Mouse (Mus musculus) stomach, postnatal 0 days (tissue): ENCODE results near the gene Dab1. TPM values are rescaled to one million over a fixed set of nuclear protein-coding genes. Genes with fewer than 3 reads are reported as not detected.

ENCODE experiments used
- ATAC-seq: fragments of 200-750 bp; cut with Nextera tagmentation; 2 replicates; pipeline ENCODE4 v1.8.0; 2017; ENCODE audit not compliant: low FRiP score, low TSS enrichment
- DNase-seq: peaks from one replicate; pipeline ENCODE4 v3.0.0-alpha.2; 2016; ENCODE audit warnings: low spot score
- H3K27ac ChIP-seq: fragments of 300-500 bp; sonication (generic); replicated peaks from 2 replicates; pipeline ENCODE4 v1.5.1; 2014; ENCODE audit warnings: mild to moderate bottlenecking, control low read depth
- H3K27me3 ChIP-seq: fragments of 300-500 bp; sonication (generic); 2 replicates; pipeline ENCODE4 v1.6.1; 2014; ENCODE audit warnings: low read length; ENCODE audit not compliant: control insufficient read depth, insufficient read depth
- H3K36me3 ChIP-seq: fragments of 300-500 bp; sonication (generic); 2 replicates; pipeline ENCODE4 v1.6.1; 2014; ENCODE audit warnings: low read length, mixed read lengths; ENCODE audit not compliant: control insufficient read depth, insufficient read depth
- H3K4me1 ChIP-seq: fragments of 300-500 bp; sonication (generic); replicated peaks from 2 replicates; pipeline ENCODE4 v1.6.1; 2014; ENCODE audit warnings: antibody characterized with exemption; ENCODE audit not compliant: control insufficient read depth, insufficient read depth
- H3K4me2 ChIP-seq: fragments of 300-500 bp; sonication (generic); replicated peaks from 2 replicates; pipeline ENCODE4 v1.6.1; 2014; ENCODE audit warnings: low read depth, mild to moderate bottlenecking, control low read depth, moderate library complexity
- H3K4me3 ChIP-seq: fragments of 300-500 bp; sonication (generic); 2 replicates; pipeline ENCODE4 v1.5.1; 2014; ENCODE audit warnings: low read depth, low read length, control low read depth
- H3K9ac ChIP-seq: fragments of 300-500 bp; sonication (generic); 2 replicates; pipeline ENCODE4 v1.6.1; 2014; ENCODE audit warnings: mild to moderate bottlenecking, low read length, control low read depth, mixed read lengths
- H3K9me3 ChIP-seq: fragments of 300-500 bp; sonication (generic); 2 replicates; pipeline ENCODE4 v1.6.1; 2016; ENCODE audit warnings: low read length; ENCODE audit not compliant: control insufficient read depth
- CTCF ChIP-seq: IDR thresholded peaks from 2 replicates; pipeline ENCODE4 v1.5.1; 2016; ENCODE audit warnings: antibody characterized with exemption, low read depth, mild to moderate bottlenecking, moderate library complexity
- EP300 ChIP-seq: optimal IDR thresholded peaks from 2 replicates; pipeline ENCODE3; 2016; ENCODE audit warnings: antibody characterized with exemption
- WGBS: fragments of 180-500 bp; shearing (Covaris S2); extraction: QIAGEN DNeasy Blood & Tissue Kit; methylation state at CpG from one replicate; pipeline ENCODE4 v1.1.7; 2014; 5-methylcytosine and 5-hydroxymethylcytosine counted together
- polyA plus RNA-seq: library from polyadenylated mRNA; unstranded; fragments of >200 nt; fragmentation: Nextera tagmentation; extraction: Ambion mirVana; gene quantifications from 2 replicates; pipeline ENCODE4 v1.2.1, GENCODE M21; 2015

Dab1 gene
- polyA plus RNA-seq, 1 experiment from 2014 or later, result 7.4 TPM

DNA sequence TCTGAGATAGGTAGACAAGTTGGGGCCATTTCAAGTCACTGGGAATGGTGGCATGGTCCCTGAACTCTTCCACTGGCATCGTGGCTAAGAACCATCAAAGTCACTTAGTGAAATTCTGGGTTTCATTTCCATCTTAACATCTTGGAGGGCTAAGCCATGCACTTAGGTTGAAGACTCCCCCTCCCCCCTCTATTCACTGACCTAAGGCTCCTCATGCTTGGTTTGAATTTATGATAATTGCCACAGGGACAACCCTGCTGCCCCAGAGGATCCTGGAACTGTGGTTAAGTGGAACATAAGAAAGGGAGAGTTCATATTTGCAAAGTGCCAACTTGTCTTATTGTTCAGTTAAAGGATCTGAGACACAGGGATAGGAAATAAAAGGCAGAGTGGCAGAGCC, 375.2 kb downstream of the Dab1 start:
- no peak overlapping the region for H3K4me3 ChIP-seq
- DNase-seq (no peak), ATAC-seq (no peak)
- no peaks in the 10 kb centered on the region for H3K27me3 ChIP-seq
- WGBS, result 83% methylated on average over 1 of the region's 1 CpGs
- H3K9me3 ChIP-seq, result no peaks in the 10 kb centered on the region
- H3K36me3 ChIP-seq, result no peaks in the 10 kb centered on the region
- H3K9ac ChIP-seq, result no peak overlapping the region
- H3K4me1 ChIP-seq, result no peaks in the 10 kb centered on the region
- TF ChIP-seq EP300 (no peak), CTCF (no peak)
- H3K4me2 ChIP-seq, result no peak overlapping the region
- no peak overlapping the region for H3K27ac ChIP-seq

DNA sequence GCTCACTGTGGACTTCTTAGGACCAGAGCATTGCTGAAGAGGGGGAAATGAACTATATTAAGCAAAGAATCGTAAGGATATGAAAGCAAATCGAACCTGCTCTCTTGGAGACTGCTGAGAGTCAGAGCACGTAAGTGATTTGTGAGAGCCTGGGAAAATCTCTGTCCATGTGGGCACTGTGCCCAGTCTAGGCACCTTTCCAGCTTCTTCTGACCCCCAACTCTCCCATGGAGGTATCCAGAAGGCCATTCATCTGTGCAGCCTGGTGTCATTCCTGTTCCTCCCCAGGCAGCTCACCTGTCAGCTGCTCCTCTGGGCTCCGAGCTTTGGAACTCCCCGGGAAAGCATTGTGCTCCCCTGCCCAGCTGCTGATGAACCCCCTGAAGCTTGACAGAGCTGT, 389.2 kb downstream of the Dab1 start:
- Histone ChIP-seq H3K4me2 (no peak overlapping the region), H3K27ac (no peak overlapping the region), H3K36me3 (no peaks in the 10 kb centered on the region), H3K4me3 (no peak overlapping the region), H3K9me3 (no peaks in the 10 kb centered on the region), H3K27me3 (no peaks in the 10 kb centered on the region), H3K4me1 (no peaks in the 10 kb centered on the region), H3K9ac (no peak overlapping the region)
- ATAC-seq (no peak), DNase-seq (no peak)
- 54% methylated on average over 5 of the region's 5 CpGs for WGBS
- no peak for TF ChIP-seq EP300
- TF ChIP-seq CTCF, result no peak

DNA sequence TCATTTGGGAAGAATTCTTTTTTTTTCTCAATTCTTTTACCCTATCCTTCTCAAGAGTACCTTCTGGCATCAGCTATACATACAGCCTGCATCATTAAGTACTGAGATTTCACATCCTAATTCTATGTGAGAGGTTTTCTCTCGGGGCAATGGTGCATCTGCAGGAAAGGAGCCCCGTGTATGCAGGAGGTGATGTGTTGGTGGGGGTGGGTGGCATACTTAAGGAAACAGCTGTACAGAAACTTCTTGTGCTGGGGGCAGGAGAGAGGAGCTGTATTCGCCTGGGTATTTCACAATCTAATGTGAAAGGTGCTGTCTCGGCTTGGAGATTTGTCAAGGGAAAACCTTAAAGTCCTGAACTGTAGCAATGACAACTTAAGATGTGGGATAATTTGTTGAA, 392.5 kb downstream of the Dab1 start:
- ATAC-seq (no peak), DNase-seq (no peak)
- Histone ChIP-seq H3K4me2 (no peak overlapping the region), H3K4me3 (no peak overlapping the region), H3K9me3 (no peaks in the 10 kb centered on the region), H3K36me3 (no peaks in the 10 kb centered on the region), H3K27me3 (no peaks in the 10 kb centered on the region), H3K9ac (no peak overlapping the region), H3K4me1 (no peaks in the 10 kb centered on the region), H3K27ac (no peak overlapping the region)
- WGBS, result 61% methylated on average over 4 of the region's 4 CpGs
- TF ChIP-seq CTCF, result no peak
- TF ChIP-seq EP300, result no peak

DNA sequence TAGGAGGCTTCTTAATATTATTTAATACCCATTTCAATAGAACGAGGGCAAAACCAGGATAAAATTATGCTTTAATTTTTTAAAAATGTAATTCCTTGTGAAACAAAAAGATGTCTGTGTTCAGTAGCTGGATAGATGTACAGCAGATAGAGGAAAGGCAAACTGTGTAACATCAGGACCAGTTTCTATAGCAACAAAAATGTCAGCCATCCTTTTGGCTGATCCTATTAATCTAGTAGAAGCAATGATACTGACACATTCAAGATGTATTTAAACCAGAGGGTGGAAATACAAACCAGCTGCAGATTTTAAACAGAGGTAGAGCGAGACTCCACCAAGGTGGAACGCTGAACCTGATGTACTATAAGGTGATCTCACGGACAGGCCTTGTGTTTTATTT, 393.0 kb downstream of the Dab1 start:
- Histone ChIP-seq H3K27ac (no peak overlapping the region), H3K4me2 (no peak overlapping the region), H3K9me3 (no peaks in the 10 kb centered on the region), H3K36me3 (no peaks in the 10 kb centered on the region), H3K27me3 (no peaks in the 10 kb centered on the region), H3K4me3 (no peak overlapping the region), H3K4me1 (no peaks in the 10 kb centered on the region), H3K9ac (no peak overlapping the region)
- 51% methylated on average over 4 of the region's 4 CpGs for WGBS
- TF ChIP-seq EP300, result no peak
- no peak for TF ChIP-seq CTCF
- ATAC-seq, result no peak
- no peak for DNase-seq

DNA sequence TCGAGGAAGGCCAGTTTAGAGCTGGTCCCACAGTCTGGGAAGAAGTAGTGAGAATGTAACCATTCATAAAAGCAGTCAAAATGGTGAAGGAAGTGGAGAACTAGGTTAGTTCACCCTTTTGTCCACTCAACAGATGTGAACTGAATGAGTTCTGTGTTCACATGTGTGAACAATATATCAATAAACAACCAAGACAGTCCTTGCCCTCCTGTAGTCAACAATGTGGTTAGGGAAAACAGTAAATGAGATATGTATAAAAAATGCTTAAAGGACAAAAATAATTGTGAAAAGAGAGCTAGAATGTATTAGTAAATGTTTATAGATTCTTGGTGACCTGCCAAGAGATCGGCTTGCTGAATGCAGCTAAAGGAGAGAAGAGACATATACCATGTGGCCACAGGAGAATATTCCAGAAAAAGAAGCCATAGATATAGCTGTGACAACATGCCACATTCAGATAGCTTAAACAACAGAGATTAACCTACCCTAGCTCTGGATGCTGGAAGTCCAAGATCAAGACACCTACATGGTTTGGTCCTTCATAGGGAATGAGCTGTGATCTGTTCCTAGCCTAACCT, 406.0 kb downstream of the Dab1 start:
- no peak overlapping the region for H3K9ac ChIP-seq
- H3K4me2 ChIP-seq, result no peak overlapping the region
- WGBS, result 51% methylated on average over 2 of the region's 2 CpGs
- no peak overlapping the region for H3K27ac ChIP-seq
- H3K36me3 ChIP-seq, result no peaks in the 10 kb centered on the region
- TF ChIP-seq CTCF, result no peak
- no peak for TF ChIP-seq EP300
- ATAC-seq (no peak), DNase-seq (no peak)
- H3K4me1 ChIP-seq, result no peaks in the 10 kb centered on the region
- no peak overlapping the region for H3K4me3 ChIP-seq
- H3K9me3 ChIP-seq, result no peaks in the 10 kb centered on the region
- no peaks in the 10 kb centered on the region for H3K27me3 ChIP-seq

DNA sequence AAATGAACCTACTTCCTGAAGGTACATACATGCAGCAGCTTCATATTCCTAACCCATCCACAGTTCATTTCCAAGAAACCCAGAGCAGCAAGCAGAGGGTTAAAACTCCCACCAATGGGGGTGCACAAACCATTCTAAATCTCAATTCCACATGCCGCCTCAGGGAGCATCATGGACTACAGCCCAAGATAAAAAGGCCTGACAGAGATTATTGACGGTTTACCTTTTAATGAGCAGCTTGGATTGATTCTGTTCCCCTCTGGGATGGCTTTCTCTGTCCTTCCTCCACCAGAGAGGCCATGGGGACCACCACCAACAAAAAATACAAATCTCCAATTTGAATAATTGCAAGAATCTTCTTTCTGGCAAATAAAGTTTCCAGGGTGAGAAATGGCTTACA, 407.7 kb downstream of the Dab1 start:
- H3K27me3 ChIP-seq, result no peaks in the 10 kb centered on the region
- H3K4me1 ChIP-seq, result no peaks in the 10 kb centered on the region
- no peak overlapping the region for H3K4me2 ChIP-seq
- ATAC-seq (no peak), DNase-seq (no peak)
- no peak overlapping the region for H3K27ac ChIP-seq
- H3K9me3 ChIP-seq, result no peaks in the 10 kb centered on the region
- WGBS, result 48% methylated on average over 2 of the region's 2 CpGs
- TF ChIP-seq CTCF, result no peak
- no peak for TF ChIP-seq EP300
- no peak overlapping the region for H3K9ac ChIP-seq
- no peak overlapping the region for H3K4me3 ChIP-seq
- H3K36me3 ChIP-seq, result no peaks in the 10 kb centered on the region
